Mouse (Mus musculus): ENCODE measurements around the gene Ccnjl.

Gene Ccnjl

DNA sequence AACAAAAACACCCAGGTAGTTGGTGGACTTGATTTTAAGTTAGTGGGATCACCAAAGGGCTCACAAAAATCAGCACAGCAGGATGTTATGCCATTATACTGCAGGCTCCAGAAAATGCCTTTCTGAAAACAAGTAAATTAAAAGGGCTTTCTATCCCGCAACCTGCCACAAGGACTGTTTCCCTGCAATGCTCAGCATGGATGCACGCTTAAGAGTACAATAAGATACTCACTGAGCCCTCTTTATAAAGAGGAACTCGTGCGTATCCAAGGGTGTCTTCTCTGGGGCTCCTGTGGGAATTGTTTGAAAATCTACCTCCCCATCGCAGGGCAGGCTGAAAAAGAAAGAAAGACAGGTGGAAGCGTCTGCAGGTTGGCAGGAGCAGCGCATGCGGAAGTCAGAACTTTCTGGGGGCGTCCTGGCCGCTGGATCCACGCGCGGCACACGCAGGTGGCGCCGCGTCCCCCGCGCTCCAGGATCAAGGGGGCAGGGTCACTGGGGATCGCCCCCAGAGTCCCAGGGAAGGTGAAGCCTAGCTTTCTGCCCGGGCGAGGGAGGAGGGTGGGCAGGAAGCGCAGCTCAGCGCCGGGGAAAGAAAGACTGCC is 404 bp upstream of the Ccnjl start:
- DNase-seq = no peak

DNA sequence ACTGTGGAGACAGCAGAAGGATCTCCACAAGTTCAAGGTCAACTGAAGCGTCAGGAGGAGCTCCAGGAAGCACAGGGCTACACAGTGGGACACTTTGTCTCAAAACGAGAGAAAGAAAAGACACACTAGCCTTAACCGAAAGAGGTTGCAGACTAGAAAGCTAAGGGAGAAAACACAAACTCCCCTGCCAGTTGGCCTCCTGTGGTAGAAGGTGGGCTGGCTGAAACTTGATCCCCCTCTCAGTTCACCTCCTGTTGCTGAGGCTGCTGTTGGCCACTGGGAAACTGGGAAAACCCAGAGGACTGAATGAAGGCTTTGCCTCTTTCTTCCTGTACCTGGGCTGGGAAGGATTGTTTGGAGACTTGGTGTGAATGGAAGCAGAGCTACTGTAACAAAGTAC is 1.5 kb downstream of the Ccnjl start:
- DNase-seq = no peak

- DNase-seq = no peak
These were observed 3.0 kb downstream of the Ccnjl start for GRCm38 (mm10) chr11:43531619-43532018.

- no peak for DNase-seq
These were observed 8.5 kb downstream of the Ccnjl start for GRCm38 (mm10) chr11:43537074-43537473.

GRCm38 (mm10) chr11:43539863-43540262 is 11.3 kb downstream of the Ccnjl start:
- no peak for DNase-seq

DNA sequence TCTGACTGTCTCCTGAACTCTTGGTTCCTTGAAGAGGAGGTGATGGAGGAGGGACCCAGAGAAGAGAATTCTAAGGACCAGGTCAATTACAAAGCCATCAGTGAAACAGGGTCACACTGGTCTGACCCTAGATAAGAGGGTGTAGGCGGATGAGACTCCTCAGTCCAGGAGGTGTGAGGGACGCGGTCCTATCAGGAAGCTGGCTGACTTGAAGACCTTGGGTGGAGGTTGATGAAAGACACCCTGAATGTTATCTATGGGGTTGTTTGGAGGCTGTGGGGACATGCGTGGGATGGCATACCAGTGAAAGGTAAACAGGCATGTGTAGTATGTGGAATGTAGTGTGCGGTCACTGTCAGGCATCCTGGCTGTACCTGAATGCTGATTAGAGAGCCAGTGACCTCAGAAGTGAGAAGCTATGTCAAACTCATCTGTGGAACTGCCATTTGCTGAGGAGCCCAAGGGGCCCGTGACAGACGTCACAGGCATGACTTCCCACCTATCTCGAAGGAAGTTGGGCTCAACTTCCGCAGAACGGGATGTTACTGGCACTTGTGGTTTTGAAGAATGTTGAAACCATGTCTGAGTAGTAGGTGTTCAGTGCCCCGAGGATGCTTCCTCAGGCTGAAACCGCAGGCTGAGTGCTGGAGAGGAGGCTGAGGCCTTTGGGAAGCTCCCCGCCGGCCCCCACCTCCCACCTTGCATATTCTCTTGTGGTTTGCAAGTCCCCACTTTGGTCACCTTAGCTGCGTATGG is 15.3 kb downstream of the Ccnjl start:
- no peak for DNase-seq

- no peak for DNase-seq
These were observed 16.2 kb downstream of the Ccnjl start for GRCm38 (mm10) chr11:43544819-43545218.

DNA sequence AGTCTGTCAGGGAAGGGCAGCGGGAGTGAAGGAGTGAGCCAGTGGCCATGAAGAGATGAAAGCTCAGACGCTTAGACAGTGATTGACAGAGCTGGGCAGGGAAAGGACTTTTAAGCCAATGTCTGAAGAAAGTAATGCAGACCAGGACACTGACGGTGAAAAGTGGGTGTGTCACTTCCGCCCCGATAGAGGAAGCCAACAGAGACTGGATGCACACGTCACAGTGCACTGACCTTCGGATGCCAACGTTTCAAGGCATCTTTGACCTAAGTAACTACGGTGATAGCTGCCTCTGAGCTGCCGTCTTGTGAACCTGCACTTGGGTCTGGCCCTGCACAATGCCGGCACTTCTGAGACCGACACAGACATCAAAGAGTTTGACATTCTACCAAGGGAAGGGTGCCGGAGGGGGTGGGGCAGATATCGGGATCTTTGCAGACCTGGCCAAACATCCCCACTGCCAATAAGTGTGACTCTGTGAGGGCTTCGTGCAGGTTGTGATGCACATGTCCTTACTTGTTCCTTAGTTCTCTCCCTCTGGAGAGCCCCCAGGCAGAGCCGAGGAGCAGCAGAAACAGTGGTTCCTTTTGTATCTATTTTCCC is 17.4 kb downstream of the Ccnjl start:
- DNase-seq = no peak

GRCm38 (mm10) chr11:43546678-43547077 is 18.1 kb downstream of the Ccnjl start:
- no peak for DNase-seq

DNA sequence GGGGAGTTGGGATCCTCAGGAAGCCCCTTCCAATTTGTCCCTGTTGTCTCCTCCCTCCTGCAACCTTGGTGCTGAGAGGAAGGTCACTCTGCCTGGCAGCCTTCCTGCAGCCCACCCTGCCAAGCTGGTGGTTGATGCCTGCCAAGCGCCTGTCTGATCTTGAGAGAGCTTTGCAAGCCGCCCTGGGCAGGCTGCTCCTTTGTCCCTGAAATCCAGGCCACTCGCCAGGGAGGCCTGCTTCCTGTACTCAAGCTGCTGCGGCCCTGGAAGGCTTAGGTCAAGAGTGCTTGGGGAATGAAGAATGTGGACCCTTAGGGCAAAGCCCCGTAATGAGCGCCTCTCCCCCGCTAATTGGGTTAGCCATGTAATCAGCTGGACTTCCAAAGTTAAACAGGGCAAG is 19.6 kb downstream of the Ccnjl start:
- DNase-seq = no peak

- no peak for DNase-seq
These were observed 20.3 kb downstream of the Ccnjl start for GRCm38 (mm10) chr11:43548657-43549435.

DNA sequence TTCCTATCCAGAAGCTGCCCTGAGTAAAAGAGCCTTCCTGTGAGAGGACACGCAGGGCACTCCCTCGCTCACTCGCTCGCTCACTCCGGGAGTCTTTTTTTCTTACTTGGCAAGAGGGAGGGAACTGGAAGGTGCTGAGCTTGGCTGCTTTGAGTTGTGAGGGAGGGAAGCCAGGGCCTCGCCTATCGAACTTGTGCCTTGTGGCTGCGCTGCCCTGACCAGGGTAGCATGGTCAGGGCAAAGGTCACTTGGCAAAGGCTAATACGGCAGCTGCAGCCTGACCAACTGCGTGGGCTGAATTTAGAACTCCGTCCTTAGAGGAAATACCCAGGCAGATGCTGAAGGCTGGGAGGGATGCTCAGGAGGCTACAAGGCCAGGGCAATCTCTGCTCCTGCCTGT is 21.1 kb downstream of the Ccnjl start:
- no peak for DNase-seq

DNA sequence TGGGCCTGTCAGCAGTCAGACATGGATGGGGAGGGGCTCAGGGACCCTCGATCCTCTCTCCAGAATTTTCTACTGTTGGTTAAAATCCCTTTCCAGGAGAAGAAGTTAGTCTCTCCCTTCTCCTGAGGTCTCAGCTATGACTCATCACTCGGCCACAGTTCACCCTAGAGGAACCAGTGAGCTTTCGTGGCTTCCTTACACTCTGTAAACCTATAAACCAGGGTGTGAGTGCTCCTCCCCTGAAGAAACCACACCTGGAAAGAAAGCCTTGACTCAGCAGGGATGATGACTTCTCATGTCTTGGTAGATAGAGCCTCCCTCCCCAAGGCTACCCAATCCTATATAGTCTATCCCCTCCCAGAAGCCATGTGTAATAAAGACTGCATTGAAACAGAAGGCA is 23.2 kb downstream of the Ccnjl start:
- no peak for DNase-seq

DNA sequence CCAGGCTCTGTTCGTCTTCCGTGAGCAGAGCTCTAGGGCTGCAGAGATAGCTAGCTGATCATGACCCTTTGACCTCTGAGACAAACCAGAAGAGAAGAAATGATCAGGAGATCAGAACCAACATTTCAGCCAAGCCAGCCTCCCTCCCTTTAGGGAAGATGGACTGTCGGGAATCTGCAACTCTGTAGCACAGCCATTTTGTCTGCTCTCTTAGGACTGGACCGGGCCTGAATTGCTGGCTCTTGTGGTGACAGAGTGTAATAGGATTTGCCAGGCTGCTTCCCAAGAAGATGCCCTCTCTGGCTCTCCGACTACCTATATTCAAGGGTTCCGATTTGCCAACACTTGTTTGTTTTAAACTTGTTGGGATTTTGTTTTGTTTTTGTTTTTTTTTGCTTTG is 24.1 kb downstream of the Ccnjl start:
- no peak for DNase-seq

DNA sequence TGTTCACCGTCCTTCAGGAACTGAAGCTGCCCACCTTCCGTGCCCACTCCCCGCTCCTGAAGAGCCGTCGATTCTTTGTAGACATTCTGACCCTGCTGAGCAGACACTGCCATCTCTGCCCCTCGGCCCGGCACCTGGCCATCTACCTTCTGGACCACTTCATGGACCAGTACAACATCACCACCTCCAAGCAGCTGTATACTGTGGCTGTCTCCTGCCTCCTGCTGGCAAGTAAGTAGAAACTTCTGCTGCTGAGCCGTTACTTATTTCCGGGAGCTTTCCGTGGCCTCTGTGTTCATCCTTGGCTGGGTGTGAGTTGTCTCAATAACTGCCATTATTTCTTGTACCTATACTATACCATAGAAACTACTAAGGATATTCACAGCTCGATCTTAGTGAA is 28.0 kb downstream of the Ccnjl start:
- no peak for DNase-seq

DNA sequence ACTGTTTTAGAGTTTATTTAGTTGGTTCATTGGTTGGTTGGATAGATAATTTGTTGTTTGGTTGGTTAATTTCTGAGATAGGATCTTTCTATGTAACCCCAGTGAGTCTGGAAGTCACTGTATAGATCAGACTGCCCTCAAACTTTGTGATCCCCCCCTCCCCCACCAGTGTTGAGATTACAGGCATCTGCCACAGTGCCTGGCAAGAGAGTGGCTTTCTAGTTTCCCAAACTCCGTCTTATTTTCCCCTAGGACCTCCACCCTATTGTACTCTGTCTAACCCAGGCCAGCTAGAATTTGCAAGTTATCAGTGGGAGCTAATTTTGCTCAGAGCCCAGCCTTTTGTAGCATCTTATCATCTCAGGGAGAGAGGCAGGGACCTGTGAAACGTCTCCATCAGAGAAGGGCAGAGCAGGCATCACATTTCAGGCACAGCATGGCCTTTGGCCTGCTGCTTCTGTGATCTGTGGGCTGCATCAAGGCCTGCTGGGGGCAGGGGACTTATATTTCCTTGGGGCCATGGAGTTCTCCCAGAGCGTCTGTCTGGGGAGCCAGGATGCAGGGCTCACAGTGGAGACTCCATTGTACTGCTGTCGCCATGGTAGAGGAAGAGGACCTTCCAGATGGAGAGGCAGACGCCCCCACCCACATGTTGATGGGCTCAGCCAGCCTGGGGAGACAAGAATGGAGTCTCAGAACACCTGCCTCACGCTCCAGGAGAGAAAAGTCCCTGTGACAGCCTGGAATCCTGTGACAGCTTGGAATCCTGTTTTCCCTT is 31.1 kb downstream of the Ccnjl start:
- no peak for DNase-seq

GRCm38 (mm10) chr11:43563654-43564244 is 35.2 kb downstream of the Ccnjl start:
- no peak for DNase-seq

DNA sequence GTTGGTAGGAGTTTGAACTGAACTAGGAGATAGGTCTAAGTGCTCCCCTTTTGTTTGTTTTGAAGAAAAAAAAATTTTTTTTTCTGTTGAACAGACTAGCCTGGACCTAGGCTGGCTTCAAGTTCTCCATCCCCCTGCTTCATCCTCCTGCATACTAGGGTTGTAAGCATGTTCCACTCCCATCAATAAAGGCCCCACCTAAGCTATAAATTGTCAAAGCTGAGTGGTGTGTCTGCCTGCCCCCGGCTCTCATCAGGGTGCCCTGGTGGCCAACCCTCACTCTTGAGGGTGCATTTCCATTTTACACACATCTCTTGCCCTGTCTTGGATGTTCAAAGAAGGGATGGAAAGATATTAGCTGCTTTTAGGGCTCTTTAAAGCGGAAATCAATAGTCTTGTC is 36.8 kb downstream of the Ccnjl start:
- DNase-seq = no peak

DNA sequence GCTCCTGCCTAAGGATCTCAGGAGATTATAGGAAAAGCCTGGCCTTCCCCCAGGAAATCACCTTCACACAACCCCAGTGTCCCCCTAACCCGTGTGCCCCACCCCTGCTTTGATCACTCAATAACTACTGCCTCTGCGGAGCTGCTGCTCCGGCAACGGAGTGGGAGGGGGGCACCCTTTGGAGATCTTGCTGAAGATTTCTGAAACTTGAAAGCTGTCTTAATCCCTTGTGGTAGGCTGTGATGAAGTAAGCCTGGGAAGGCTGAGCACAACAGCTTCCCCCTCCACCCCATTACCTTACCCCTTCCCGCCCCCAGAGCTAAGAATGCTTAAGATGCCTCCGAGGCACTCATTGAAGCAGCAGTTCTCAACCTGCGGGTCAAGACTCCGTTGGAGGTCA is 37.3 kb downstream of the Ccnjl start:
- DNase-seq = no peak

GRCm38 (mm10) chr11:43566696-43567095 is 38.1 kb downstream of the Ccnjl start:
- DNase-seq = no peak

DNA sequence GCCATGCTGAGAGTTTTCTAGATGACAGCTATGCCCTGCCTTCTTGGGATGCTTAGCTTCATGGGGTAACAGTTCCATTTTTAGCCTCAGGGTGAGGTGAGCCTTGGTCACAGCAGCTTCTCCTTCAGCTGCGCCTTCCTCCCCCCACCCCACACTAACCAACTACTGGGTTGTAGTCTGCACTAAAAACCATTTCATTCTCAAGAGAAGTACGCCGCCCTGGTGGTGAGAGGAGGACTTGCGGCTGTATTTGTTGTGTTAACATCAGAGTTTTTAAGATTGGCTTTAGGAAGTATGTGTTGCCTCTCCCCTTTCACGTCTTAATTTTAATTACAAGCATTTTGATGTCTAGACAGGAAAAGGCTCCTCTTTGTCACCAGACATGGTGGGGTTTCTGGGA is 39.7 kb downstream of the Ccnjl start:
- DNase-seq = peak; percentile 81

GRCm38 (mm10) chr11:43569188-43569587 is 40.6 kb downstream of the Ccnjl start:
- no peak for DNase-seq
